Mouse (Mus musculus) forebrain, embryonic 11.5 days (tissue): Measurements from ENCODE around the gene Ulk4. TPM values are rescaled to one million over a fixed set of nuclear protein-coding genes. Genes with fewer than 3 reads are reported as not detected.
"Not testable (repeated sequence)": the region's sequence is repeated elsewhere in the genome, so short reads cannot be mapped to it uniquely, and the experiment has no call there.

Experiments used
- ATAC-seq: fragments of 200-750 bp; cut with Nextera tagmentation; replicated peaks from 2 replicates; pipeline ENCODE4 v1.8.0; 2017; ENCODE audit warnings: moderate TSS enrichment; ENCODE audit not compliant: low FRiP score
- DNase-seq: peaks from one replicate; pipeline ENCODE4 v3.0.0-alpha.2; 2017; ENCODE audit warnings: low spot score
- H3K27ac ChIP-seq: fragments of 300-500 bp; sonication (generic); 2 replicates; pipeline ENCODE4 v1.5.1; 2014; ENCODE audit warnings: low read depth, low read length
- H3K27me3 ChIP-seq: fragments of 300-500 bp; sonication (generic); 2 replicates; pipeline ENCODE4 v1.6.1; 2014; ENCODE audit warnings: mild to moderate bottlenecking, low read length, mixed read lengths; ENCODE audit not compliant: control insufficient read depth, insufficient read depth
- H3K36me3 ChIP-seq: fragments of 300-500 bp; sonication (generic); 2 replicates; pipeline ENCODE4 v1.6.1; 2014; ENCODE audit warnings: mild to moderate bottlenecking, low read length, moderate library complexity, mixed read lengths; ENCODE audit not compliant: control insufficient read depth, insufficient read depth
- H3K4me1 ChIP-seq: fragments of 300-500 bp; sonication (generic); replicated peaks from 2 replicates; pipeline ENCODE4 v1.6.1; 2014; ENCODE audit warnings: low read length, mixed read lengths; ENCODE audit not compliant: control insufficient read depth, insufficient read depth
- H3K4me2 ChIP-seq: fragments of 300-500 bp; sonication (generic); 2 replicates; pipeline ENCODE4 v1.6.1; 2014; ENCODE audit warnings: low read depth, mild to moderate bottlenecking, low read length, moderate library complexity, mixed read lengths; ENCODE audit not compliant: severe bottlenecking
- H3K4me3 ChIP-seq: fragments of 300-500 bp; sonication (generic); 2 replicates; pipeline ENCODE4 v1.5.1; 2014; ENCODE audit warnings: low read depth, low read length
- H3K9ac ChIP-seq: fragments of 300-500 bp; sonication (generic); 2 replicates; pipeline ENCODE4 v1.6.1; 2014; ENCODE audit warnings: low read length
- H3K9me3 ChIP-seq: fragments of 300-500 bp; sonication (generic); 2 replicates; pipeline ENCODE4 v1.6.1; 2016; ENCODE audit warnings: low read length, mixed read lengths; ENCODE audit not compliant: control insufficient read depth
- WGBS: fragments of 180-500 bp; shearing (Covaris S2); extraction: QIAGEN DNeasy Blood & Tissue Kit; methylation state at CpG from one replicate; pipeline ENCODE4 v1.1.7; 2014; 5-methylcytosine and 5-hydroxymethylcytosine counted together
- polyA plus RNA-seq: library from polyadenylated mRNA; unstranded; fragments of >200 nt; fragmentation: Nextera tagmentation; extraction: Ambion mirVana; gene quantifications from 2 replicates; pipeline ENCODE4 v1.2.1, GENCODE M21; 2014

Ulk4 gene
- polyA plus RNA-seq, 1 experiment from 2014 or later = 163 TPM

GRCm38 (mm10) chr9:121253983-121254382 lies 23.0 kb downstream of the Ulk4 start:
- ATAC-seq = no peak
- no peaks in the 10 kb centered on the region; the same call in 1 of the 2 replicates for H3K36me3 ChIP-seq
- no peaks in the 10 kb centered on the region for H3K27me3 ChIP-seq
- no peak for DNase-seq
- WGBS = 87% methylated on average over 2 of the region's 2 CpGs
- no peaks in the 10 kb centered on the region for H3K9me3 ChIP-seq
- no peak overlapping the region for H3K4me3 ChIP-seq
- no peaks in the 10 kb centered on the region for H3K4me1 ChIP-seq
- H3K4me2 ChIP-seq = no peak overlapping the region
- no peak overlapping the region for H3K27ac ChIP-seq
- no peak overlapping the region for H3K9ac ChIP-seq

- WGBS = 93% methylated on average over 11 of the region's 11 CpGs
- ATAC-seq (no peak), DNase-seq (no peak)
- no peaks in the 10 kb centered on the region; the same call in 1 of the 2 replicates for H3K36me3 ChIP-seq
- no peak overlapping the region for H3K4me3 ChIP-seq
- no peaks in the 10 kb centered on the region for H3K9me3 ChIP-seq
- H3K9ac ChIP-seq = no peak overlapping the region
- H3K4me1 ChIP-seq = no peaks in the 10 kb centered on the region
- H3K4me2 ChIP-seq = no peak overlapping the region
- no peaks in the 10 kb centered on the region for H3K27me3 ChIP-seq
- no peak overlapping the region for H3K27ac ChIP-seq
Measured at GRCm38 (mm10) chr9:121250854-121251253, 26.1 kb downstream of the Ulk4 start.

GRCm38 (mm10) chr9:121249805-121250204 lies 27.2 kb downstream of the Ulk4 start:
- no peaks in the 10 kb centered on the region for H3K4me1 ChIP-seq
- H3K4me3 ChIP-seq = no peak overlapping the region
- no peak overlapping the region for H3K27ac ChIP-seq
- H3K9me3 ChIP-seq = no peaks in the 10 kb centered on the region
- WGBS = 65% methylated on average over 14 of the region's 14 CpGs
- no peaks in the 10 kb centered on the region; the same call in 1 of the 2 replicates for H3K36me3 ChIP-seq
- no peak overlapping the region for H3K9ac ChIP-seq
- no peaks in the 10 kb centered on the region for H3K27me3 ChIP-seq
- DNase-seq (no peak), ATAC-seq (no peak)
- H3K4me2 ChIP-seq = no peak overlapping the region

GRCm38 (mm10) chr9:121247956-121248775 lies 28.8 kb downstream of the Ulk4 start:
- H3K36me3 ChIP-seq = no peaks in the 10 kb centered on the region; the same call in 1 of the 2 replicates
- no peaks in the 10 kb centered on the region for H3K9me3 ChIP-seq
- 64% methylated on average over 12 of the region's 12 CpGs for WGBS
- 0 out of 2 replicates have a peak, but pooled peaks have one; percentile 30 for ATAC-seq
- H3K27me3 ChIP-seq = no peaks in the 10 kb centered on the region
- no peak overlapping the region for H3K9ac ChIP-seq
- no peaks in the 10 kb centered on the region for H3K4me1 ChIP-seq
- H3K4me2 ChIP-seq = no peak overlapping the region
- no peak overlapping the region for H3K4me3 ChIP-seq
- peak; percentile 90 for DNase-seq
- no peak overlapping the region for H3K27ac ChIP-seq

GRCm38 (mm10) chr9:121247047-121247446 lies 29.9 kb downstream of the Ulk4 start:
- ATAC-seq (no peak), DNase-seq (no peak)
- Histone ChIP-seq H3K27ac (no peak overlapping the region), H3K4me2 (no peak overlapping the region), H3K4me3 (no peak overlapping the region), H3K27me3 (no peaks in the 10 kb centered on the region), H3K36me3 (no peaks in the 10 kb centered on the region; the same call in 1 of the 2 replicates), H3K9ac (no peak overlapping the region), H3K9me3 (no peaks in the 10 kb centered on the region), H3K4me1 (no peaks in the 10 kb centered on the region)
- WGBS = 88% methylated on average over 6 of the region's 6 CpGs

GRCm38 (mm10) chr9:121242331-121242730 lies 34.7 kb downstream of the Ulk4 start:
- H3K36me3 ChIP-seq = no peaks in the 10 kb centered on the region
- no peak overlapping the region for H3K4me3 ChIP-seq
- no peak for DNase-seq
- no peaks in the 10 kb centered on the region for H3K4me1 ChIP-seq
- no peak overlapping the region for H3K4me2 ChIP-seq
- no peak overlapping the region for H3K9ac ChIP-seq
- H3K9me3 ChIP-seq = no peaks in the 10 kb centered on the region
- 90% methylated on average over 6 of the region's 6 CpGs for WGBS
- no peak for ATAC-seq
- H3K27ac ChIP-seq = no peak overlapping the region
- no peaks in the 10 kb centered on the region for H3K27me3 ChIP-seq

- H3K27ac ChIP-seq = no peak overlapping the region
- 0 out of 2 replicates have a peak, but pooled peaks have one; percentile 24 for ATAC-seq
- no peaks in the 10 kb centered on the region for H3K4me1 ChIP-seq
- no peaks in the 10 kb centered on the region for H3K27me3 ChIP-seq
- DNase-seq = no peak
- no peak overlapping the region for H3K4me2 ChIP-seq
- no peaks in the 10 kb centered on the region for H3K36me3 ChIP-seq
- WGBS = 28% methylated on average over 5 of the region's 5 CpGs
- no peak overlapping the region for H3K9ac ChIP-seq
- no peaks in the 10 kb centered on the region for H3K9me3 ChIP-seq
- H3K4me3 ChIP-seq = no peak overlapping the region
Measured at GRCm38 (mm10) chr9:121241806-121242205, 35.2 kb downstream of the Ulk4 start.

- Histone ChIP-seq H3K9ac (no peak overlapping the region), H3K4me2 (no peak overlapping the region), H3K27me3 (no peaks in the 10 kb centered on the region), H3K4me3 (no peak overlapping the region), H3K9me3 (no peaks in the 10 kb centered on the region), H3K36me3 (no peaks in the 10 kb centered on the region), H3K27ac (no peak overlapping the region), H3K4me1 (no peaks in the 10 kb centered on the region)
- ATAC-seq = no peak
- no peak for DNase-seq
- 85% methylated on average over 8 of the region's 8 CpGs for WGBS
Measured at GRCm38 (mm10) chr9:121241366-121241765, 35.6 kb downstream of the Ulk4 start.

- not testable (repeated sequence) for DNase-seq, H3K4me1 ChIP-seq, H3K4me3 ChIP-seq, ATAC-seq, H3K9me3 ChIP-seq, H3K27ac ChIP-seq, H3K9ac ChIP-seq, H3K36me3 ChIP-seq, H3K27me3 ChIP-seq, H3K4me2 ChIP-seq
- 35% methylated on average over 4 of the region's 5 CpGs for WGBS
Measured at GRCm38 (mm10) chr9:121240242-121240641, 36.8 kb downstream of the Ulk4 start.
